Mouse (Mus musculus) MEL (cell line): ENCODE measurements around the gene Actr3b. TPM values are rescaled to one million over a fixed set of nuclear protein-coding genes. Genes with fewer than 3 reads are reported as not detected.

Experiments
- DNase-seq: peaks from one replicate; pipeline ENCODE4 v3.0.0; 2011; ENCODE audit warnings: low read depth, low spot score
- H3K27ac ChIP-seq: 2 replicates; pipeline ENCODE4 v1.5.1; 2012; ENCODE audit warnings: low read depth, mild to moderate bottlenecking, control low read depth, low read length, moderate library complexity; ENCODE audit not compliant: control insufficient read depth
- H3K27me3 ChIP-seq, 2 experiments: fragments of 150-350 bp in 1 of 2; sonication (generic) in 1 of 2; 2 replicates each; pipeline ENCODE4 v1.6.1; 2012; ENCODE audit warnings: low read length in 2 of 2, mild to moderate bottlenecking in 2 of 2, improper control_type of control experiment in 1 of 2, moderate library complexity in 1 of 2; ENCODE audit not compliant: insufficient read depth in 2 of 2, control insufficient read depth in 1 of 2
- H3K36me3 ChIP-seq, 2 experiments: 2 replicates each; pipeline ENCODE4 v1.6.1; 2012 to 2014; ENCODE audit warnings: low read length in 2 of 2, improper control_type of control experiment in 1 of 2, inconsistent platforms in 1 of 2, mild to moderate bottlenecking in 1 of 2; ENCODE audit not compliant: insufficient read depth in 2 of 2, control insufficient read depth in 1 of 2
- H3K4me1 ChIP-seq, 2 experiments: fragments of 150-350 bp in 1 of 2; sonication (generic) in 1 of 2; 2 replicates each; pipeline ENCODE4 v1.6.1; 2012; ENCODE audit warnings: low read length in 2 of 2, improper control_type of control experiment in 1 of 2, mild to moderate bottlenecking in 1 of 2; ENCODE audit not compliant: insufficient read depth in 2 of 2, control insufficient read depth in 1 of 2
- H3K4me3 ChIP-seq, 2 experiments: fragments of 150-350 bp in 1 of 2; sonication (generic) in 1 of 2; 2 replicates each; pipeline ENCODE4 v1.5.1; 2012; ENCODE audit warnings: low read depth in 2 of 2, low read length in 2 of 2, mild to moderate bottlenecking in 2 of 2, moderate library complexity in 2 of 2, control low read depth in 1 of 2, improper control_type of control experiment in 1 of 2; ENCODE audit not compliant: control insufficient read depth in 1 of 2, insufficient read depth in 1 of 2
- H3K79me2 ChIP-seq: 2 replicates; pipeline ENCODE4 v1.6.1; 2012; ENCODE audit warnings: mild to moderate bottlenecking, low read length, moderate library complexity; ENCODE audit not compliant: control insufficient read depth, poor library complexity, insufficient read depth
- H3K9ac ChIP-seq: 2 replicates; pipeline ENCODE4 v1.6.1; 2012; ENCODE audit warnings: low read depth, mild to moderate bottlenecking, control low read depth, low read length, moderate library complexity; ENCODE audit not compliant: control insufficient read depth, poor library complexity, severe bottlenecking
- H3K9me3 ChIP-seq: fragments of 150-350 bp; sonication (generic); replicated peaks from 2 replicates; pipeline ENCODE4 v1.6.1; 2012; ENCODE audit warnings: mild to moderate bottlenecking, low read length, improper control_type of control experiment, moderate library complexity; ENCODE audit not compliant: insufficient read depth
- E2F4 ChIP-seq: IDR thresholded peaks from 2 replicates; pipeline ENCODE4 v1.6.1; 2011; ENCODE audit warnings: low read depth, low read length, improper control_type of control experiment, borderline replicate concordance
- EP300 ChIP-seq, 2 experiments: IDR thresholded peaks; 2 replicates each; pipeline ENCODE4 v1.6.1; 2011; ENCODE audit warnings: improper control_type of control experiment in 2 of 2, low read length in 2 of 2, low read depth in 1 of 2, mild to moderate bottlenecking in 1 of 2
- ETS1 ChIP-seq: IDR thresholded peaks from 2 replicates; pipeline ENCODE4 v1.6.1; 2012; ENCODE audit warnings: low read depth, mild to moderate bottlenecking, inconsistent platforms, low read length, improper control_type of control experiment, moderate library complexity
- GABPA ChIP-seq: IDR thresholded peaks from 2 replicates; pipeline ENCODE4 v1.6.1; 2012; ENCODE audit warnings: low read depth, mild to moderate bottlenecking, inconsistent platforms, low read length, improper control_type of control experiment, moderate library complexity
- GATA1 ChIP-seq: IDR thresholded peaks from 2 replicates; pipeline ENCODE4 v1.6.1; 2011; ENCODE audit warnings: low read depth, low read length, improper control_type of control experiment
- KAT2A ChIP-seq: conservative IDR thresholded peaks from 2 replicates; pipeline ENCODE4 v1.6.1; 2012; ENCODE audit warnings: low read depth, low read length, improper control_type of control experiment, inconsistent platforms
- MAFK ChIP-seq: IDR thresholded peaks from 2 replicates; pipeline ENCODE4 v1.6.1; 2011; ENCODE audit warnings: low read depth, mild to moderate bottlenecking, low read length, improper control_type of control experiment, borderline replicate concordance
- MAZ ChIP-seq: IDR thresholded peaks from 2 replicates; pipeline ENCODE4 v1.6.1; 2012; ENCODE audit warnings: low read depth, mild to moderate bottlenecking, inconsistent platforms, low read length, improper control_type of control experiment
- MEF2A ChIP-seq: IDR thresholded peaks from 2 replicates; pipeline ENCODE4 v1.6.1; 2014; ENCODE audit warnings: low read depth, mild to moderate bottlenecking, inconsistent platforms, low read length, improper control_type of control experiment; ENCODE audit not compliant: poor library complexity, insufficient replicate concordance, severe bottlenecking; ENCODE audit errors: extremely low read depth
- MXI1 ChIP-seq: IDR thresholded peaks from 2 replicates; pipeline ENCODE4 v1.6.1; 2011; ENCODE audit warnings: mild to moderate bottlenecking, low read depth, low read length, improper control_type of control experiment
- MYB ChIP-seq: IDR thresholded peaks from 2 replicates; pipeline ENCODE4 v1.6.1; 2011; ENCODE audit warnings: mild to moderate bottlenecking, low read depth, low read length, improper control_type of control experiment
- MYC ChIP-seq: IDR thresholded peaks from 2 replicates; pipeline ENCODE4 v1.6.1; 2011; ENCODE audit warnings: low read depth, mild to moderate bottlenecking, low read length, improper control_type of control experiment, moderate library complexity
- POLR2A ChIP-seq, 2 experiments: IDR thresholded peaks; 2 replicates each; pipeline ENCODE4 v1.6.1; 2011 to 2012; ENCODE audit warnings: low read length in 2 of 2, mild to moderate bottlenecking in 2 of 2, control low read depth in 1 of 2, improper control_type of control experiment in 1 of 2, low read depth in 1 of 2, moderate library complexity in 1 of 2; ENCODE audit not compliant: control insufficient read depth in 1 of 2, insufficient read depth in 1 of 2, poor library complexity in 1 of 2
- POLR2AphosphoS2 ChIP-seq: IDR thresholded peaks from 2 replicates; pipeline ENCODE4 v1.6.1; 2011; ENCODE audit warnings: low read length, improper control_type of control experiment
- RAD21 ChIP-seq: IDR thresholded peaks from 2 replicates; pipeline ENCODE4 v1.6.1; 2011; ENCODE audit warnings: mild to moderate bottlenecking, low read depth, low read length, improper control_type of control experiment
- RCOR1 ChIP-seq: IDR thresholded peaks from 2 replicates; pipeline ENCODE4 v1.6.1; 2012; ENCODE audit warnings: low read depth, mild to moderate bottlenecking, inconsistent platforms, low read length, improper control_type of control experiment
- SMC3 ChIP-seq: IDR thresholded peaks from 2 replicates; pipeline ENCODE4 v1.6.1; 2011; ENCODE audit warnings: low read depth, low read length, improper control_type of control experiment
- TAL1 ChIP-seq: IDR thresholded peaks from 2 replicates; pipeline ENCODE4 v1.6.1; 2012; ENCODE audit warnings: mild to moderate bottlenecking, inconsistent platforms, low read length, moderate library complexity, mixed read lengths
- TBP ChIP-seq: IDR thresholded peaks from 2 replicates; pipeline ENCODE4 v1.8.0; 2011; ENCODE audit warnings: low read depth, low read length, improper control_type of control experiment
- TCF12 ChIP-seq: IDR thresholded peaks from 2 replicates; pipeline ENCODE4 v1.6.1; 2014; ENCODE audit warnings: low read depth, mild to moderate bottlenecking, inconsistent platforms, low read length, improper control_type of control experiment, moderate library complexity
- UBTF ChIP-seq: IDR thresholded peaks from 2 replicates; pipeline ENCODE4 v1.6.1; 2012; ENCODE audit warnings: low read depth, mild to moderate bottlenecking, inconsistent platforms, low read length, improper control_type of control experiment, moderate library complexity, borderline replicate concordance; ENCODE audit not compliant: insufficient read depth
- USF1 ChIP-seq: IDR thresholded peaks from 2 replicates; pipeline ENCODE4 v1.6.1; 2014; ENCODE audit warnings: low read depth, mild to moderate bottlenecking, inconsistent platforms, low read length, improper control_type of control experiment, moderate library complexity
- USF2 ChIP-seq, 2 experiments: IDR thresholded peaks; 2 replicates each; pipeline ENCODE4 v1.6.1; 2011 to 2012; ENCODE audit warnings: improper control_type of control experiment in 2 of 2, low read length in 2 of 2, borderline replicate concordance in 1 of 2, inconsistent platforms in 1 of 2, low read depth in 1 of 2, mild to moderate bottlenecking in 1 of 2; ENCODE audit not compliant: insufficient read depth in 1 of 2
- ZKSCAN1 ChIP-seq: IDR thresholded peaks from 2 replicates; pipeline ENCODE4 v1.6.1; 2012; ENCODE audit warnings: low read depth, mild to moderate bottlenecking, inconsistent platforms, low read length, improper control_type of control experiment, moderate library complexity
- ZNF384 ChIP-seq: IDR thresholded peaks from 2 replicates; pipeline ENCODE4 v1.6.1; 2012; ENCODE audit warnings: low read depth, mild to moderate bottlenecking, inconsistent platforms, low read length, improper control_type of control experiment
- polyA plus RNA-seq, 2 experiments: library from polyadenylated mRNA; stranded (reverse) in 1 of 2; unstranded in 1 of 2; fragments of >175 nt in 1 of 2; fragments of >200 nt in 1 of 2; gene quantifications; 2 replicates each; pipeline versions ENCODE4 v1.2.1 to v1.2.4; 2012; ENCODE audit warnings: low replicate concordance in 2 of 2, low read depth in 1 of 2; ENCODE audit not compliant: insufficient read length in 2 of 2, insufficient read depth in 1 of 2, missing spikeins in 1 of 2
- total RNA-seq: library from RNA; depleted of rRNA; stranded (reverse); fragments of 300-350 nt; gene quantifications from 2 replicates; pipeline ENCODE4 v1.2.3, GENCODE M21; 2012

Actr3b gene
- total and polyA plus RNA-seq, 3 experiments, result 8.7 to 11.1 TPM; not detected in 1

DNA sequence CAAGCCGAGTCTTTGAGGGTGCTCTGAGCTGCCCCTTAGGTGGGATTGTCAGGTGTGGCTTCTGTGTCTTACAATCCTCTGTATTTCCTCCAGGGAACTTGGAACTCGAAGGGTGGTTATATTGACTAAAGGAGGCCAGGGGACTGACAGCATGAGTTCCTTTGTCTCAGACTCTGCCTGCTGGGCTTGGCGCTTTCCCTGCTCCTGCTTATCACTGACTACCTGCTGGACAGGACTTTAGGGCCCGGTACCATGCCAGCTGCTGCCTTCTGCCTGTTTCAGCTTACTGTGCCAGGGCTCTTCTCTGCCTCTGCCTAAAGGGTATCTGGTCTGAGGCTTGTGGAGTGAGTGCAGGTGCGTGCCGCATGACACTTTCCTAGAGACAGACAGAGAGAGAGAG lies 53.1 kb downstream of the Actr3b start:
- Histone ChIP-seq H3K27me3 (no peaks in the 10 kb centered on the region), H3K4me1 (no peaks in the 10 kb centered on the region), H3K27ac (no peak overlapping the region), H3K79me2 (no peaks in the 10 kb centered on the region), H3K9ac (no peak overlapping the region), H3K4me3 (no peak overlapping the region), H3K9me3 (no peaks in the 10 kb centered on the region), H3K36me3 (no peaks in the 10 kb centered on the region)
- TF ChIP-seq RAD21, result no peak
- no peak for TF ChIP-seq MAZ
- no peak for TF ChIP-seq MEF2A
- TF ChIP-seq MYC, result no peak
- TF ChIP-seq UBTF, result no peak
- TF ChIP-seq MAFK, result no peak
- no peak for TF ChIP-seq MYB
- TF ChIP-seq USF2 (IDR thresholded peaks at IDR 0.05; ENCODE audit: borderline replicate concordance in 1 of 2, insufficient read depth in 1 of 2, low read depth in 1 of 2, low read length in 2 of 2), result no peak
- no peak for TF ChIP-seq GABPA
- no peak for TF ChIP-seq KAT2A
- no peak for TF ChIP-seq E2F4
- no peak for TF ChIP-seq ZKSCAN1
- TF ChIP-seq MXI1, result no peak
- no peak for TF ChIP-seq ETS1
- TF ChIP-seq POLR2A (IDR thresholded peaks at IDR 0.05; ENCODE audit: control insufficient read depth in 1 of 2, insufficient read depth in 1 of 2, low read depth in 1 of 2, low read length in 2 of 2, poor library complexity in 1 of 2), result no peak
- DNase-seq, result no peak

DNA sequence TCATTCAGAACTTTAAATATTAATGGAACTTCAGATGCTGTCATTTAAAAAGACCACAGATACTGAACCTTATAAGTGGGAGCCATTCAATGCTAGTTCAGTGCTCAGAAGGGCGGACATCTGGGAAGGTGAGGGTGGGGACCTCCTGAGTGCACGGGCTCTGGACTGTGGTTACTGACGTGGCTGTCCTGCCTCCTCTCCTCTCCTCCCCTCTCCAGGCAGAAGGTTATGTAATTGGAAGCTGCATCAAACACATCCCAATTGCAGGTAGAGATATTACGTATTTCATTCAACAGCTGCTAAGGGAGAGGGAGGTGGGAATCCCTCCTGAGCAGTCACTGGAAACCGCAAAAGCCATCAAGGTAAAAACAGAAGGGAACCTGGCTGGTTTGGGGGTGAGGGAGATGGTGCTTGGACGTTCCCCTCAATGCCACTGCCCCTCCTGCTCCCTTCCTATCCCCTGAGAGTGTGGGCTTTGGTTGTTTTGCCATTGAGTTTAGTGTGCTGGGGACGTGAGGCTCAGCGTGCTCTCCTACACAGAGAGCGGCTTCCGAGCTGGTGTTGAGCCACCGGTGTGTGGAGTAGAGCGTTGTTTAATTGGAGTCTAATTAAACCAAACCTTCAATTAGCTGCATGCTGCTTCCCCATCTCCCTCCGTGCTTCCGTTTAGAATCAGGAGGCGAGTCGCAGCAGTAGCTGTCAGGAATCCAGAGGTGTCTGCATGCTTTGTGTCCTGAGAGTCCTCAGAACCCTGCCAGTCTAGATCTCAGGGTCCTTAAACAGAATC lies 69.7 kb downstream of the Actr3b start:
- no peak for DNase-seq
- H3K4me1 ChIP-seq, result peaks cover 0 to 6% of the 10 kb centered on the region in 2 experiments; a peak in 2 of 4 replicates
- no peaks in the 10 kb centered on the region for H3K27me3 ChIP-seq
- H3K9ac ChIP-seq, result no peak overlapping the region
- no peaks in the 10 kb centered on the region for H3K9me3 ChIP-seq
- H3K27ac ChIP-seq, result no peak overlapping the region
- no peak overlapping the region for H3K4me3 ChIP-seq
- H3K36me3 ChIP-seq, result peaks cover 0 to 4% of the 10 kb centered on the region in 2 experiments; a peak in 2 of 4 replicates
- no peaks in the 10 kb centered on the region for H3K79me2 ChIP-seq
- TF ChIP-seq USF2 (IDR thresholded peaks at IDR 0.05; ENCODE audit: borderline replicate concordance in 1 of 2, insufficient read depth in 1 of 2, low read depth in 1 of 2, low read length in 2 of 2) (no peak), GATA1 (no peak), USF1 (no peak), EP300 (IDR thresholded peaks at IDR 0.05; ENCODE audit: low read depth in 1 of 2, low read length in 2 of 2) (no peak), MYC (no peak), MXI1 (no peak), RCOR1 (no peak), MAFK (no peak), TBP (no peak), GABPA (no peak), MAZ (no peak), SMC3 (no peak), E2F4 (no peak), TCF12 (no peak), POLR2AphosphoS2 (no peak), TAL1 (no peak), ZNF384 (no peak)
